Mouse (Mus musculus) ES-E14 (cell line): ENCODE results near the gene Rd3l. TPM values are rescaled to one million over a fixed set of nuclear protein-coding genes. Genes with fewer than 3 reads are reported as not detected.

Experiments
- DNase-seq: peaks from one replicate; pipeline ENCODE4 v3.0.0-alpha.2; 2013; ENCODE audit warnings: low read depth, low spot score
- H3K27ac ChIP-seq: 2 replicates; pipeline ENCODE4 v1.5.1; 2012; ENCODE audit warnings: low read depth, mild to moderate bottlenecking, low read length, moderate library complexity, mixed read lengths; ENCODE audit not compliant: poor library complexity, insufficient read depth, severe bottlenecking
- H3K36me3 ChIP-seq: 2 replicates; pipeline ENCODE4 v1.6.1; 2012; ENCODE audit warnings: mild to moderate bottlenecking, low read length, moderate library complexity, mixed read lengths; ENCODE audit not compliant: control insufficient read depth, poor library complexity, insufficient read depth, severe bottlenecking
- H3K4me1 ChIP-seq, 2 experiments: fragments of 150-350 bp in 1 of 2; sonication (generic) in 1 of 2; 2 replicates each; pipeline ENCODE4 v1.6.1; 2012; ENCODE audit warnings: low read length in 2 of 2, mild to moderate bottlenecking in 1 of 2, mixed read lengths in 1 of 2; ENCODE audit not compliant: control insufficient read depth in 2 of 2, insufficient read depth in 2 of 2, poor library complexity in 1 of 2
- H3K4me3 ChIP-seq, 2 experiments: fragments of 150-350 bp in 1 of 2; sonication (generic) in 1 of 2; 2 replicates each; pipeline ENCODE4 v1.5.1; 2012; ENCODE audit warnings: low read length in 2 of 2, low read depth in 1 of 2, mild to moderate bottlenecking in 1 of 2, mixed read lengths in 1 of 2; ENCODE audit not compliant: insufficient read depth in 1 of 2, poor library complexity in 1 of 2, severe bottlenecking in 1 of 2
- H3K9ac ChIP-seq: 2 replicates; pipeline ENCODE4 v1.6.1; 2012; ENCODE audit warnings: low read depth, mild to moderate bottlenecking, low read length, mixed read lengths; ENCODE audit not compliant: poor library complexity, insufficient read depth, severe bottlenecking
- H3K9me3 ChIP-seq: fragments of 150-350 bp; sonication (generic); 2 replicates; pipeline ENCODE4 v1.6.1; 2012; ENCODE audit warnings: low read depth, mild to moderate bottlenecking, low read length; ENCODE audit not compliant: control insufficient read depth, insufficient read depth
- CHD2 ChIP-seq: IDR thresholded peaks from 2 replicates; pipeline ENCODE4 v1.6.1; 2014; ENCODE audit warnings: mild to moderate bottlenecking, low read depth, low read length, inconsistent platforms
- HCFC1 ChIP-seq: IDR thresholded peaks from 2 replicates; pipeline ENCODE4 v1.6.1; 2012; ENCODE audit warnings: low read length, inconsistent platforms, borderline replicate concordance; ENCODE audit not compliant: insufficient read depth
- MAFK ChIP-seq: IDR thresholded peaks from 2 replicates; pipeline ENCODE4 v1.6.1; 2014; ENCODE audit warnings: mild to moderate bottlenecking, low read depth, low read length, inconsistent platforms; ENCODE audit not compliant: insufficient read depth
- ZC3H11A ChIP-seq: IDR thresholded peaks from 2 replicates; pipeline ENCODE4 v1.6.1; 2012; ENCODE audit warnings: low read depth, mild to moderate bottlenecking, inconsistent platforms, low read length, borderline replicate concordance
- ZNF384 ChIP-seq: IDR thresholded peaks from 2 replicates; pipeline ENCODE4 v1.6.1; 2012; ENCODE audit warnings: low read depth, low read length, inconsistent platforms
- in situ Hi-C, 2 experiments: fragments of 600-800 bp; cut with MboI; formaldehyde crosslinking; loops; one replicate each; pipeline ENCODE4 v1.15.1; 2025; ENCODE audit warnings: low sequenced_read_pairs in 2 of 2, inconsistent platforms in 1 of 2; ENCODE audit not compliant: unreplicated experiment in 2 of 2
- total RNA-seq: library from RNA; depleted of rRNA; stranded (reverse); fragments of 300-350 nt; gene quantifications from 2 replicates; pipeline ENCODE4 v1.2.3, GENCODE M21; 2012

Rd3l gene
- total RNA-seq, 1 experiment = not detected

- no peak overlapping the region for H3K9ac ChIP-seq
- no peak overlapping the region for H3K27ac ChIP-seq
- H3K36me3 ChIP-seq = no peaks in the 10 kb centered on the region
- in situ Hi-C loops = no loop called here
- no peaks in the 10 kb centered on the region for H3K9me3 ChIP-seq
- peak; percentile 34 for DNase-seq
- H3K4me3 ChIP-seq = peak overlapping the region in 1 of 2 experiments; percentile 26; a peak in 1 of 4 replicates
- H3K4me1 ChIP-seq = peaks cover 0 to 11% of the 10 kb centered on the region in 2 experiments; a peak in 2 of 4 replicates
- TF ChIP-seq MAFK (no peak), ZNF384 (no peak), CHD2 (no peak), HCFC1 (no peak), ZC3H11A (no peak)
Observed at GRCm38 (mm10) chr12:112012511-112013270, 31.6 kb upstream of the Rd3l start.

GRCm38 (mm10) chr12:112001223-112001622 is 20.1 kb upstream of the Rd3l start:
- H3K4me1 ChIP-seq = no peaks in the 10 kb centered on the region
- TF ChIP-seq CHD2 = no peak
- no peak for TF ChIP-seq ZNF384
- no peak for TF ChIP-seq HCFC1
- TF ChIP-seq MAFK = no peak
- TF ChIP-seq ZC3H11A = peak; percentile 45; the same call in 1 of the 2 replicates
- no peaks in the 10 kb centered on the region for H3K9me3 ChIP-seq
- H3K4me3 ChIP-seq = no peak overlapping the region
- in situ Hi-C loops = no loop called here
- H3K9ac ChIP-seq = no peak overlapping the region
- H3K36me3 ChIP-seq = no peaks in the 10 kb centered on the region
- H3K27ac ChIP-seq = no peak overlapping the region
- DNase-seq = peak; percentile 71

DNA sequence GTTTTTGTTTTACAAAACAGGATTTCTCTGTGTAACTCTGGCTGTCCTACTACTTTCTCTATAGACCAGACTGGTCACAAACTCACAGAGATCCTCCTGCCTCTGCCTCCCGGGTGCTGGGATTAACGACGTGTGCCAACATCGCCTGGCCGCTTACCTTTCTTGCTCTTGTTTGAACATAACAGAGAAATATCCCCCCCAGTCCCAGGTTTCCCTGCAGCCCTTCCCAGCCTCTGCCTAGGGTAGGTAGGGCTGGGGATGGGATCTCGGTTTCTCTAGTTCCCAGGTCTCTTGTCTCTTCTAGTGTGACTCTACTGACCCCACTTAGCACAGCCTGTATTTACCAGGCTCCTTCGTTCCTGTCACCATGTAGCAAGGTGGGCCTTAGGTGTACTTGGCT is 18.6 kb upstream of the Rd3l start:
- H3K4me3 ChIP-seq = no peak overlapping the region
- DNase-seq = no peak
- no peaks in the 10 kb centered on the region for H3K9me3 ChIP-seq
- no peaks in the 10 kb centered on the region for H3K4me1 ChIP-seq
- no peak overlapping the region for H3K9ac ChIP-seq
- no peak overlapping the region for H3K27ac ChIP-seq
- H3K36me3 ChIP-seq = no peaks in the 10 kb centered on the region
- TF ChIP-seq CHD2 (no peak), HCFC1 (no peak), MAFK (no peak), ZC3H11A (no peak), ZNF384 (no peak)
- in situ Hi-C loops = no loop called here

DNA sequence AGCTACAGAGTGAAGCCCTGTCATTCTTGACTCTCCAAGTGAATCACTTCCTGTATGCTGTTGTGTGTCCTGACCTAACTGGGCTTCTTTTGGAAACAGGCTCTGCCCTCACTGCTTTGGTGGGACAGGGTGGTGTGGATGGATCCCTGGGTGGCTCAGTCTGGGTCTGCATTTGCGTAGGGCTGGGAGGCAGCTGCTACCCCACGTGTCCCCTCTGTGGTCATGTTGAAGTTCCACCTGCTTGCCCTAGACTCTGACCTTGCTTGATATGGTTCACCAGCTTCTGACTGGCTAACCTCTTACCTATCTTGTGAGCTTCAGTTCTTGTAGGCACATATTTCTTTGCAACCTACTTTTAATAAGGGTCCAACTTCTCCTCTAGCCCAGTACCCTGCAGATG is 14.0 kb upstream of the Rd3l start:
- no peaks in the 10 kb centered on the region for H3K9me3 ChIP-seq
- TF ChIP-seq ZC3H11A = no peak
- TF ChIP-seq ZNF384 = no peak
- TF ChIP-seq CHD2 = no peak
- no peak for TF ChIP-seq MAFK
- no peak for TF ChIP-seq HCFC1
- no peak overlapping the region for H3K27ac ChIP-seq
- no peak overlapping the region for H3K9ac ChIP-seq
- in situ Hi-C loops = no loop called here
- H3K4me3 ChIP-seq = no peak overlapping the region
- H3K4me1 ChIP-seq = no peaks in the 10 kb centered on the region
- no peak for DNase-seq
- H3K36me3 ChIP-seq = no peaks in the 10 kb centered on the region

- H3K9ac ChIP-seq = no peak overlapping the region
- H3K27ac ChIP-seq = no peak overlapping the region
- no peaks in the 10 kb centered on the region for H3K4me1 ChIP-seq
- no peaks in the 10 kb centered on the region for H3K36me3 ChIP-seq
- H3K4me3 ChIP-seq = no peak overlapping the region
- in situ Hi-C loops = no loop called here
- DNase-seq = no peak
- TF ChIP-seq HCFC1 = no peak
- TF ChIP-seq CHD2 = no peak
- H3K9me3 ChIP-seq = no peaks in the 10 kb centered on the region
Observed at GRCm38 (mm10) chr12:111992626-111993025, 11.5 kb upstream of the Rd3l start.
